9 mouse cellular contexts compared by ENCODE assay signal in the genomic region with DNA sequence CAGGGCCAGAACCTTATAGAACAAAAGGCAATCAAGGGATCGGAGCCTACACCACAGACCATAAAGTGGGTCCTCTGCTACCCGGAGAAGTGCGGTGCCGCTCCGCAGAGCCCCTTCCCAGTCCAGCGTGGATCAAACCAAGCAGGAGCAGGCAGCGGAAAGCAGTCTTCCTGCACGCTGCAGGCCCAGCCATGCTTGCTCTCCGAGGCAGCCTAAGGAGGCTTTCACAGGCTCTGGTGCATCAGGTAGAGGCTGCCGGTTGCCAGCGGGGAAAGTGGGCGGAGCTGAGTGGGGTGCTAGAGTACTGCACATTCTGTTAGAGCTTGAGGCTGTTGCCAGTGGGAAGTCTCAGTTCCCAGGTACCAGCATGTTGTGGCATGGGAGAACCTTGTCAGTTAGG. TPM values are rescaled to one million over a fixed set of nuclear protein-coding genes. Genes with fewer than 3 reads are reported as not detected.
DNase-seq lines count a peak whose midpoint lies in the region; ATAC-seq and TF ChIP-seq lines count a peak whose summit lies in the region.
"Had no signal": no experiment of that assay in that cellular context is flagged by ENCODE, and none has a peak within 500 bp of the region (broad histone marks: within the 10 kb centered on the region; RNA-seq: fewer than 3 reads in every experiment).

A gene (plus strand): TSS at position 25 of the 400 bp plus-strand sequence.

- no peak for TF ChIP-seq POLR2A in brain, embryonic 14.5 days (IDR thresholded peaks at IDR 0.05; ENCODE audit: borderline replicate concordance, extremely low read depth, insufficient read depth, insufficient read length, poor library complexity, severe bottlenecking)

- ATAC-seq in CD4-positive, CD25-positive, alpha-beta regulatory T cell, adult 4 months: no peak

- H3K36me3 ChIP-seq in hindbrain, embryonic 10.5 days: no peaks in the 10 kb centered on the region

- peak within 1 kb of the TSS; percentile 59 for H3K27ac ChIP-seq in hindbrain, embryonic 10.5 days

- peaks cover 4% of the 10 kb centered on the region; the same call in 1 of the 2 replicates for H3K4me1 ChIP-seq in hindbrain, embryonic 10.5 days (replicated peaks)

- no peak for TF ChIP-seq CTCF in brain, embryonic 14.5 days (IDR thresholded peaks at IDR 0.05; ENCODE audit: borderline replicate concordance, extremely low read depth, insufficient read depth, insufficient read length)

- no peaks in the 10 kb centered on the region for H3K9me3 ChIP-seq in hindbrain, embryonic 10.5 days

- intact Hi-C loops in left cerebral cortex, postnatal 4 days (cut with DNase I): loop anchor here (10.0 kb wide), 1 partner anchor 174 kb away; a partner anchor contains a TSS

- peak within 1 kb of the TSS; percentile 38 for H3K4me3 ChIP-seq in hindbrain, embryonic 10.5 days
- H3K4me3 ChIP-seq: megakaryocyte, embryonic 14.5 days had no signal

- H3K27me3 ChIP-seq in hindbrain, embryonic 10.5 days (ENCODE audit: insufficient read depth, poor library complexity, severe bottlenecking): no peaks in the 10 kb centered on the region

- WGBS in hindbrain, embryonic 10.5 days: 36% methylated on average over 12 of the region's 12 CpGs

- DNase-seq in adrenal gland, postnatal 14 days: peak; percentile 9
- DNase-seq in adrenal gland, postnatal 4 days (ENCODE audit: low spot score in 2 of 2): no peak
- peak; percentile 40 for DNase-seq in brain, embryonic 14.5 days (ENCODE audit: low read depth)
- DNase-seq in hindbrain, embryonic 10.5 days (ENCODE audit: low spot score): peak; percentile 9
- peak; percentile 15 for DNase-seq in lung, postnatal 10 days
- DNase-seq in layer of hippocampus, adult 9-11 months: no peak
- DNase-seq in left cerebral cortex, postnatal 4 days: no peak

RNA-seq across cellular contexts. Expression of the gene that starts here (rescaled TPM):
- not detected in 2 replicates for total RNA-seq in adrenal gland, postnatal 14 days (2021)
- not detected for total RNA-seq in adrenal gland, postnatal 4 days (2021)
- polyA plus RNA-seq in brain, embryonic 14.5 days (2012; rRNA removed): not detected in 2 replicates
- polyA plus RNA-seq in hindbrain, embryonic 10.5 days (2016; fragmentation: Nextera tagmentation; extraction: Ambion mirVana): not detected in 2 replicates
- polyA plus RNA-seq in CD4-positive, CD25-positive, alpha-beta regulatory T cell, adult 4 months (2017; shearing (Covaris generic)): under 1 TPM in 1 of 2 experiments, not detected in 1; 0.20 TPM
- not detected for total RNA-seq in left cerebral cortex, postnatal 4 days (2021)

Comparison
In these comparisons a context has a peak if more than half of its experiments do, and no peak if none do; other contexts are left out.
1. Peak in DNase-seq in adrenal gland, postnatal 14 days; RNA of the gene not detected or under 1 TPM.
2. Peak in DNase-seq in brain, embryonic 14.5 days; RNA of the gene not detected or under 1 TPM.
3. Peak in DNase-seq, H3K4me3 ChIP-seq and H3K27ac ChIP-seq in hindbrain, embryonic 10.5 days; RNA of the gene not detected or under 1 TPM.